Mouse (Mus musculus): ENCODE measurements at regions not wholly inside any gene's neighbourhood (a gene's known extent, or its start where the extent isn't known, plus 50 kb on each side); places are given as distances from the start of the nearest gene placed in this dataset.

DNA sequence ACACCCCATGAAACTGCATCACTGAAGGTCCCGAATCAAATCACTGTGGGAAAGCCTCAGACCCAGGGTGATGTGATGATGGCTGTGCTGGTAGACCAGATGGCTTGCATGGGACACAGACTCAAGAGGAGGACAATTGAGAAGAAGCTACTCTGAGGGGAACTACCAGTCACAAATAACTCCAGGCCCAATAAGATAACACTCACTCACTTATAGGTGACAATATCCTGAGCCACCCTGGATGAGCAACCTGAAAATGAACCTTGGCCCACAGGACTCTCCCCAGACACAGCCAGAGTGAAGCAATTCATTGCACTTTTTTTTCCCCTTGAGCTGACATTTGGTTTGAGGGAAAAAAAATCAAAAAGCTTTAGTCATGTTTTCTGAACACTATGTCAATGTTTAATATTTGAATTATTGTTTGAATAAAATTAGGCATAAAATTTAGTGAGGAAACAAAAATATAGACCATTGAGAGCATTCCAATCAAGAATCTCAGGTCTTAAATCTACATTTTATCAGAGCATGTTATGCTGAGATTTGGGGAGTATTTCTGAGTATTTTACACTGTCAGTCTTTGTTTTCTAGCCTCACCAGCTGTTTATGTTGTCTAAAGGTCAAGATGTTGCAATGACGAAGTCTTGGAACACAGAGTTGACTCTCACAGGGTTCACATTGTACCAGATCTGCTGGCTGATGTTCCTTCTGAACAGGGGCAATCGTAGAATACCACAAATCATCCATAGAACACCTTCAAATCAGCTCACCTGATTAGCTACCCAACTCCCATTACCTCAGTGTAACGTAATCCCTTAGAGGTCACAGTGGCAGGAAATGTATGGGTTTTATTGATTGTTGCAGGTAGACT is 67.9 kb upstream of the Gm6993 start:
- no peak overlapping the region for H3K4me3 ChIP-seq (ENCODE audit: low read depth, low read length)
- TF ChIP-seq POLR2A (IDR thresholded peaks at IDR 0.05; ENCODE audit: low read depth, low read length) (no peak), CTCF (IDR thresholded peaks at IDR 0.05; ENCODE audit: extremely low read depth, insufficient read length, insufficient replicate concordance, low read depth, low read length) (no peak)
- peak overlapping the region; percentile 29; the same call in 1 of the 2 replicates for H3K27ac ChIP-seq (ENCODE audit: insufficient read depth, low read depth, low read length)
- 48% methylated on average over 4 of the region's 4 CpGs for WGBS
- H3K27me3 ChIP-seq (ENCODE audit: control insufficient read depth, insufficient read depth, low read length), result no peaks in the 10 kb centered on the region
- H3K4me1 ChIP-seq (ENCODE audit: control insufficient read depth, insufficient read depth, insufficient read length, low read length), result peaks cover 2% of the 10 kb centered on the region; the same call in 1 of the 2 replicates
- H3K36me3 ChIP-seq (ENCODE audit: control insufficient read depth, insufficient read depth, low read length), result no peaks in the 10 kb centered on the region

DNA sequence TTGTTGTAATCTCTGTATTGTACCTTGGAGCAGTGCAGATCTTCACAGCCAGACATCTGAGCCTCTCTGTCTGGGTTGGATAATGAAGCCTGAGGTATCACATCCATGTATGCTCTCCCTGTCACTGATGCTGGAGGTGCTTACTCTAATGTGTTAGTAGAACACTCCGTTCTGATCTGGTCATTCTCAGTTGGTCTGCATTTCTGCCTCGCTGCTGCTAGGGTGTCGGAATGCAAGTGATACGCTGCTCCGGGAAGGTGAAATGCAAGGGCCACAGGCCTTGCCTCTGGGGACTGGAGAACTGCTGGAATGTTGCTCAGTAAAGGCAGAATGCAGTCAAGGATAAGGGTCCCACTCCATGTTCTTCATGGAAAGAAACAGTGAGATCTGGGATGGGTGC is 67.1 kb upstream of the Gm6993 start:
- Histone ChIP-seq H3K27me3 (ENCODE audit: control insufficient read depth, insufficient read depth, low read length) (no peaks in the 10 kb centered on the region), H3K4me3 (ENCODE audit: low read depth, low read length) (no peak overlapping the region), H3K36me3 (ENCODE audit: control insufficient read depth, insufficient read depth, low read length) (no peaks in the 10 kb centered on the region), H3K27ac (ENCODE audit: insufficient read depth, low read depth, low read length) (no peak overlapping the region), H3K4me1 (ENCODE audit: control insufficient read depth, insufficient read depth, insufficient read length, low read length) (peaks cover 2% of the 10 kb centered on the region; the same call in 1 of the 2 replicates)
- TF ChIP-seq CTCF (IDR thresholded peaks at IDR 0.05; ENCODE audit: extremely low read depth, insufficient read length, insufficient replicate concordance, low read depth, low read length), result no peak
- 92% methylated on average over 5 of the region's 5 CpGs for whole genome bisulfite sequencing

DNA sequence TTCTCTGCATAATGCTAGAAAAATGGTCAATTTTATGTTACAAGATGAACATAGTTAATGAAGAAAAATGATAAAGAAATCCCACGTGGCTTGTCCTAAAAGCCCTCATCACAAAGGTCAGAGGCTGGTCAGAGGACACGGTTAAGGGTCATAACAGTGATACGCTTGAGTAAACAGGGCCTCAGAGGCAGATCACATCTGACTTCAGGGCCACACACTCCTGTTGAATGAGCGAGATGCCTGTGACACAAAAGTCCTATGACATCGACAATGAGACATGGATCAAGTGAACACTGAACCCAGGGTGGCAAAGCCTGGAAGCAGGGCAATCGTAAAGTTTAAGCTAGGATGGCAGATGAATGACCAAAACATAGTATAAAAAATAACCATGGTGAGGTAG is 61.0 kb upstream of the Gm6993 start:
- no peaks in the 10 kb centered on the region for H3K27me3 ChIP-seq (ENCODE audit: control insufficient read depth, insufficient read depth, low read length)
- TF ChIP-seq CTCF (IDR thresholded peaks at IDR 0.05; ENCODE audit: extremely low read depth, insufficient read length, insufficient replicate concordance, low read depth, low read length) (no peak), POLR2A (IDR thresholded peaks at IDR 0.05; ENCODE audit: low read depth, low read length) (no peak)
- no peaks in the 10 kb centered on the region for H3K4me1 ChIP-seq (ENCODE audit: control insufficient read depth, insufficient read depth, insufficient read length, low read length)
- H3K27ac ChIP-seq (ENCODE audit: insufficient read depth, low read depth, low read length), result no peak overlapping the region
- H3K36me3 ChIP-seq (ENCODE audit: control insufficient read depth, insufficient read depth, low read length), result no peaks in the 10 kb centered on the region
- H3K4me3 ChIP-seq (ENCODE audit: low read depth, low read length), result no peak overlapping the region
- 57% methylated on average over 6 of the region's 6 CpGs for WGBS

DNA sequence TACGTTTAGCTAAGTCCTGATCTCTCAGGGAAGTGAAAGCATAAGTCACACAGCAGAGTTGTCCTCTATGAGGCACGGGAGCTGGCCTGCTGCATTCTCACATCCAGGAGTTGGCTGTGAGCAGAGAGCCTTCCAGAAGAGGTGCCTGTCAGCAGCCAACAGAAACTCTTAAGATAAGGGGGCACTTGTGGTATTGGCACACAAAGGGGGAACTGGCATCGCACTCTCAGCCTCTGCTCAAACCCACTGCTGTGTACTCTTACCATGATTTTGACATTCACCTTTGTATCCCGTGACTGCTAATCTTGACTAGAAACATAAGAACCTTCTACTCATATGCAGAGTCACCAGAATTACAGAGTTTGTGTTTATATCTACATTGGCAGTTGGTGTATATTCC is 56.9 kb upstream of the Gm6993 start:
- TF ChIP-seq POLR2A (IDR thresholded peaks at IDR 0.05; ENCODE audit: low read depth, low read length), result no peak
- TF ChIP-seq CTCF (IDR thresholded peaks at IDR 0.05; ENCODE audit: extremely low read depth, insufficient read length, insufficient replicate concordance, low read depth, low read length), result no peak
- no peaks in the 10 kb centered on the region for H3K27me3 ChIP-seq (ENCODE audit: control insufficient read depth, insufficient read depth, low read length)
- no peaks in the 10 kb centered on the region for H3K36me3 ChIP-seq (ENCODE audit: control insufficient read depth, insufficient read depth, low read length)
- H3K4me1 ChIP-seq (ENCODE audit: control insufficient read depth, insufficient read depth, insufficient read length, low read length), result no peaks in the 10 kb centered on the region
- H3K27ac ChIP-seq (ENCODE audit: insufficient read depth, low read depth, low read length), result no peak overlapping the region
- no peak overlapping the region for H3K4me3 ChIP-seq (ENCODE audit: low read depth, low read length)
- WGBS, result 70% methylated on average over 4 of the region's 4 CpGs

DNA sequence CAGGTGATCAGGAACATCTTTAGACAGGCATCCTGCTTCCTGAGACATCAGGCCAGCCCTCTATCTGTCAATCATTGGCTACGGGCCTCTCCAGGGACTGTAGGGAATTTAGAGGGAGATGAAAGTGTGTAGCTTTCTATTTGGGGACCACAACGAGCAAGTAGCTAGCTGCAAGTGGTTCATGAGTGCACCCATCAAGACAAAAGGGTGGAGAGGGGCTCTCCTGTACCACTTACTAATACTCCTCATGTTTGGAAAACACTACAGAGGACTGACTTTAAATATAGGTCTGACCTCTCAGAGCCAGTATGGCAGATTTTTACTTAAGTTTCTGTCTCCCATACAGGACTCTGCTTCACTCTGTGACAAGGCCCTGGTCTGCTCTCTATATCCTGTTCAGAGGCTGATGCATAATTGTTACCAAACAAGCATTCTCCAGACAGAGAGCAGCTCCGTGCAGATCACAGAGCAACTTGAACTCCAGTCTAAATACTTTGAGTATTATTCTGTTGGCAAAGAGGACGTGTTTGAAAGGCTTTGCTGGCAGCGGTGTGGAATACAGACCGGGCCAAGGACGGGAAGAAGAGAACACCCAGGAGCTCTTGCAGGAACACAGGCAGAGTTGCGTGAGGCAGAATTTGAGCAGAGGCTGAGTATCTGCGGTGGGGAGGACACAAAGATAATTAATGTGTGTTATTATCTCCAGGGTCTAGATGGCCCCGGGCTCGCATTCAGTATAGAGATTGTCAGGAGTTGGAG is 56.2 kb upstream of the Gm6993 start:
- H3K27ac ChIP-seq (ENCODE audit: insufficient read depth, low read depth, low read length), result no peak overlapping the region; the same call in 1 of the 2 replicates
- WGBS, result 65% methylated on average over 11 of the region's 11 CpGs

DNA sequence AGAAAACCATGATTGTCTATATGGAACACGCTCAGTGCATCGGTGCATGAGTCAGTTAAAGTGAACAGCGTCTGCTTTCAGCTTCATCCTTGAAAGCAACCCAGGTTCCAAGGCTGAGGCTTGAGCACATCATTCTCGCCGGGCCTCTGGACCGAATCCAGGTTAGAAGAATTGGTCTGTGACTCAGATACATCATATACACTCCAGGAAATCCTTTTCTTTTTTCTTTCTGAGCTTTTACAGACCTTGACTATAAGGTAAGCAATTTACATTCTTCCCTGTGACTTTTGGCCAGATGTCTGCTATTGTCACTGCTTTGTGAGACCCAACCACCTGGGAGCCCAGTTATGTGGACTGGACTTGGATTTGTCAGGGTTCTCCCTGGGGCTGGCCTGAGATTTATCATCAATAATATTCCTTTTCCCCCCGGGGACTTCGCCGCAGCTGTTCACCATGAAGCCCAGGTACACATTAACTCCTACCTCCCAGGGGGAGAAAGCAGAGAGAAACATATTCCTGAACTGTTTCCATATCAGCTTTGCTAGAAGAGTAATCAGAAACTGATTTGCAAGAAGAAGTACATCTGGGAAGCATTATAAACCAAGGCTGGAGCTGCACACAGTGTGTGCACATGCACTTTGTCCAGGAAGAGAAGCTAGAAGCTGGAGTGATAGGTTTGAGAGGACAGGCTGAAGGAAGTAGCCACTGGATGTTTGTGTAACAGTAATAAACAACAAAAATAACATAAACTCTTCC is 55.2 kb upstream of the Gm6993 start:
- Histone ChIP-seq H3K27me3 (ENCODE audit: control insufficient read depth, insufficient read depth, low read length) (no peaks in the 10 kb centered on the region), H3K4me1 (ENCODE audit: control insufficient read depth, insufficient read depth, insufficient read length, low read length) (no peaks in the 10 kb centered on the region), H3K4me3 (ENCODE audit: low read depth, low read length) (no peak overlapping the region), H3K27ac (ENCODE audit: insufficient read depth, low read depth, low read length) (no peak overlapping the region), H3K36me3 (ENCODE audit: control insufficient read depth, insufficient read depth, low read length) (no peaks in the 10 kb centered on the region)
- no peak for TF ChIP-seq CTCF (IDR thresholded peaks at IDR 0.05; ENCODE audit: extremely low read depth, insufficient read length, insufficient replicate concordance, low read depth, low read length)
- TF ChIP-seq POLR2A (IDR thresholded peaks at IDR 0.05; ENCODE audit: low read depth, low read length), result no peak
- 53% methylated on average over 9 of the region's 9 CpGs for WGBS

More for the DNA sequence above, 56.2 kb upstream of the Gm6993 start:
- Histone ChIP-seq H3K4me3 (ENCODE audit: low read depth, low read length) (no peak overlapping the region), H3K4me1 (ENCODE audit: control insufficient read depth, insufficient read depth, insufficient read length, low read length) (no peaks in the 10 kb centered on the region), H3K36me3 (ENCODE audit: control insufficient read depth, insufficient read depth, low read length) (no peaks in the 10 kb centered on the region), H3K27me3 (ENCODE audit: control insufficient read depth, insufficient read depth, low read length) (no peaks in the 10 kb centered on the region)
- no peak for TF ChIP-seq POLR2A (IDR thresholded peaks at IDR 0.05; ENCODE audit: low read depth, low read length)
- no peak for TF ChIP-seq CTCF (IDR thresholded peaks at IDR 0.05; ENCODE audit: extremely low read depth, insufficient read length, insufficient replicate concordance, low read depth, low read length)
